Mouse (Mus musculus) embryonic facial prominence, embryonic 14.5 days (tissue): ENCODE results near the gene Hoxc4. TPM values are rescaled to one million over a fixed set of nuclear protein-coding genes. Genes with fewer than 3 reads are reported as not detected.

Experiments used
- ATAC-seq: fragments of 200-750 bp; cut with Nextera tagmentation; 2 replicates; pipeline ENCODE4 v1.8.0; 2017; ENCODE audit warnings: low read depth, moderate number of reproducible peaks, moderate TSS enrichment
- DNase-seq: peaks from one replicate; pipeline ENCODE4 v3.0.0-alpha.2; 2015; ENCODE audit warnings: low spot score
- H3K27ac ChIP-seq: fragments of 300-500 bp; sonication (generic); replicated peaks from 2 replicates; pipeline ENCODE4 v1.5.1; 2014; ENCODE audit warnings: low read depth, mild to moderate bottlenecking, low read length, moderate library complexity
- H3K27me3 ChIP-seq: fragments of 300-500 bp; sonication (generic); replicated peaks from 2 replicates; pipeline ENCODE4 v1.6.1; 2014; ENCODE audit warnings: low read length; ENCODE audit not compliant: control insufficient read depth, insufficient read depth
- H3K36me3 ChIP-seq: fragments of 300-500 bp; sonication (generic); 2 replicates; pipeline ENCODE4 v1.6.1; 2014; ENCODE audit warnings: low read length, mixed read lengths; ENCODE audit not compliant: control insufficient read depth, insufficient read depth
- H3K4me1 ChIP-seq: fragments of 300-500 bp; sonication (generic); 2 replicates; pipeline ENCODE4 v1.6.1; 2014; ENCODE audit warnings: antibody characterized with exemption, low read length; ENCODE audit not compliant: control insufficient read depth, insufficient read depth
- H3K4me2 ChIP-seq: fragments of 300-500 bp; sonication (generic); 2 replicates; pipeline ENCODE4 v1.6.1; 2014; ENCODE audit warnings: low read depth, mild to moderate bottlenecking, low read length, moderate library complexity, mixed read lengths
- H3K4me3 ChIP-seq: fragments of 300-500 bp; sonication (generic); 2 replicates; pipeline ENCODE4 v1.5.1; 2014; ENCODE audit warnings: low read depth, mild to moderate bottlenecking, low read length
- H3K9ac ChIP-seq: fragments of 300-500 bp; sonication (generic); 2 replicates; pipeline ENCODE4 v1.6.1; 2014; ENCODE audit warnings: low read depth, mild to moderate bottlenecking, low read length, moderate library complexity, mixed read lengths
- H3K9me3 ChIP-seq: fragments of 300-500 bp; sonication (generic); 2 replicates; pipeline ENCODE4 v1.6.1; 2016; ENCODE audit warnings: low read length; ENCODE audit not compliant: control insufficient read depth
- WGBS: fragments of 180-500 bp; shearing (Covaris S2); extraction: QIAGEN DNeasy Blood & Tissue Kit; methylation state at CpG from one replicate; pipeline ENCODE4 v1.1.7; 2014; 5-methylcytosine and 5-hydroxymethylcytosine counted together
- polyA plus RNA-seq: library from polyadenylated mRNA; unstranded; fragments of >200 nt; fragmentation: Nextera tagmentation; extraction: Ambion mirVana; gene quantifications from 2 replicates; pipeline ENCODE4 v1.2.1, GENCODE M21; 2014

Gene Hoxc4
- polyA plus RNA-seq, 1 experiment from 2014 or later, result 2.5 TPM

GRCm38 (mm10) chr15:103056396-103056795, 37.7 kb downstream of the Hoxc4 start:
- ATAC-seq (no peak), DNase-seq (no peak)
- Histone ChIP-seq H3K4me1 (no peaks in the 10 kb centered on the region), H3K9ac (no peak overlapping the region), H3K9me3 (no peaks in the 10 kb centered on the region), H3K27ac (no peak overlapping the region), H3K36me3 (no peaks in the 10 kb centered on the region), H3K27me3 (peaks cover 94% of the 10 kb centered on the region), H3K4me2 (no peak overlapping the region), H3K4me3 (no peak overlapping the region)
- 39% methylated on average over 2 of the region's 2 CpGs for WGBS

- ATAC-seq, result no peak
Observed at GRCm38 (mm10) chr15:103058715-103059114, 40.0 kb downstream of the Hoxc4 start.

DNA sequence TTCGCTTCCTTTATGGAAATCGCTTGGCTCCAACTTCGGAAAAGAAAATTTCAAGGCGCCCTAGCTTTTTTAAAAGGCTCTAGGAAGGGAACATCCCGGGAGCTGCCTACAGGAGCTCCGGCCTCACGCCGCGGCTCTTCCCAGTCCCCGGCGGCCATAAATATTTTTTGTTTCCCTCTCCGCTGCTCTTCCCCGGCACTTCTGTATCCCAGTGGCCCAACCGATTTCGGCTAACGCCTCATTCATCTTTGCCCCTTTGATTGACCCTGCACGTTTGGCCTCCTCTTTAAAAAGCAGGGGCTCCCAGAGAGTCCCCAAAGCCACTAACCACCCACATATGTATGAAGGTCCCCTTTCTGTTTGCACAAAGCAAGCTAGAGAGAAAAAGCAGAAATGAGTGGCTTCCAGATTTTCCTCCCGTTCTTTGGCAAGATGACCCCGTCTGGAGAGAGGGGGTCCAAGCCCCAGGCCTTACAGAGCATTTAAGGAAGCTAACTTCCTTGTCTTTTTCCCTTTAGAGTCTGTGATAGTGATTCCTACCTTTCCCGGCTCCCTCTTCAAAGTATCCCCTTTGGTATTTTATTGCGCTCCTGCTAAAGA, 40.8 kb downstream of the Hoxc4 start:
- H3K4me1 ChIP-seq, result no peaks in the 10 kb centered on the region
- WGBS, result 4% methylated on average over 21 of the region's 21 CpGs
- ATAC-seq (no peak), DNase-seq (no peak)
- no peaks in the 10 kb centered on the region for H3K36me3 ChIP-seq
- H3K9me3 ChIP-seq, result no peaks in the 10 kb centered on the region
- peaks cover 97% of the 10 kb centered on the region for H3K27me3 ChIP-seq
- H3K4me2 ChIP-seq, result no peak overlapping the region
- no peak overlapping the region for H3K27ac ChIP-seq
- no peak overlapping the region for H3K4me3 ChIP-seq
- no peak overlapping the region; the same call in 1 of the 2 replicates for H3K9ac ChIP-seq

More at GRCm38 (mm10) chr15:103058715-103059114, 40.0 kb downstream of the Hoxc4 start:
- Histone ChIP-seq H3K27me3 (peaks cover 97% of the 10 kb centered on the region), H3K27ac (no peak overlapping the region), H3K4me1 (no peaks in the 10 kb centered on the region), H3K4me2 (no peak overlapping the region; the same call in 1 of the 2 replicates), H3K4me3 (no peak overlapping the region), H3K9ac (no peak overlapping the region), H3K9me3 (no peaks in the 10 kb centered on the region), H3K36me3 (no peaks in the 10 kb centered on the region)
- 8% methylated on average over 12 of the region's 12 CpGs for WGBS
- no peak for DNase-seq

GRCm38 (mm10) chr15:103060021-103060340, 41.2 kb downstream of the Hoxc4 start:
- peaks cover 96% of the 10 kb centered on the region for H3K27me3 ChIP-seq
- no peaks in the 10 kb centered on the region for H3K4me1 ChIP-seq
- DNase-seq (no peak), ATAC-seq (no peak)
- no peak overlapping the region for H3K27ac ChIP-seq
- H3K9ac ChIP-seq, result no peak overlapping the region
- H3K4me2 ChIP-seq, result no peak overlapping the region
- H3K4me3 ChIP-seq, result no peak overlapping the region
- WGBS, result 10% methylated on average over 11 of the region's 11 CpGs
- no peaks in the 10 kb centered on the region for H3K9me3 ChIP-seq
- H3K36me3 ChIP-seq, result no peaks in the 10 kb centered on the region

DNA sequence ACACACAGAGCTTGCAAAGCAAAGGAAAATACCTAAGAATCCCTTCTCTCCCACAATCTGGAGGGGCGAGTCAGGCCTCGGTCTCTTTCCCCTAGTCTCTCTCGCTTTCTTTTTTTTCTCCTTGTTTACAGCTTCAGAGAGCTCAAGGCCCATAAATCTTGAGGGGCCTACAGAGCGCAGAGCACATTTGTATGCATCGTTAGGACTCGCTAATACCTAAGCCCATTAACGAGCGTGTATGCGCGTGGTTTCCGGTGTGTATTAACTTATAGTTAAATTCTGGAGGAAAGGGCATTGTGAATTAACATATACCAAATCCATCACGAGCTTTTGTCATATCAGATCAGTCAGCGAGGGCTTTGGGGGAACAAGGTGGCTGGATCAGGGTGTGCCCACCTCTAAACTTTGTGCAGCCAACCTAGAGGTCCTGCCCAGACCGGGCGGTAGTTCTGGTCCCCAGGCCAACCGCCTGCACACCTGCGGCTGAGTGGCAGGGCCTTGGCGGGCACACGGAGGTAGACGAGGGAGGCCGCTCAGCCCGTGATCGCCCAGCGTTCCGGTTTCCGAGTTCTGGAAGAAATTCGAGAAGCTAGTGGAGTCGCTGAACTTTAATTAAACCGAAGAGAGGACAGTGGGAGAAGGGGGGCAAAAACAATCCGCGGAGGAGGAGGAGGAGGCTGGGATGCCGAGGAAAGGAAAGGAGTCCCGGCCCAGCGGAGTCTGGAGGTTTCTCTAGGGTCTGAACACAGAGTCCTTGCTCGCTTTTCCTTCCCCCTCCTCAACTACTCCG, 41.8 kb downstream of the Hoxc4 start:
- H3K4me1 ChIP-seq, result no peaks in the 10 kb centered on the region
- H3K9me3 ChIP-seq, result no peaks in the 10 kb centered on the region
- no peak overlapping the region for H3K9ac ChIP-seq
- DNase-seq (no peak), ATAC-seq (no peak; the same call in 1 of the 2 replicates)
- WGBS, result 7% methylated on average over 36 of the region's 36 CpGs
- H3K36me3 ChIP-seq, result no peaks in the 10 kb centered on the region
- peak overlapping the region; percentile 5; the same call in 1 of the 2 replicates for H3K4me2 ChIP-seq
- H3K27ac ChIP-seq, result no peak overlapping the region
- H3K27me3 ChIP-seq, result peaks cover 95% of the 10 kb centered on the region
- peak overlapping the region; percentile 10; the same call in 1 of the 2 replicates for H3K4me3 ChIP-seq

GRCm38 (mm10) chr15:103061131-103061825, 42.5 kb downstream of the Hoxc4 start:
- no peak overlapping the region for H3K9ac ChIP-seq
- no peak overlapping the region for H3K27ac ChIP-seq
- DNase-seq, result no peak
- no peak for ATAC-seq
- H3K4me3 ChIP-seq, result peak overlapping the region; percentile 10; the same call in 1 of the 2 replicates
- no peaks in the 10 kb centered on the region for H3K36me3 ChIP-seq
- H3K4me2 ChIP-seq, result peak overlapping the region; percentile 5; the same call in 1 of the 2 replicates
- H3K9me3 ChIP-seq, result no peaks in the 10 kb centered on the region
- H3K4me1 ChIP-seq, result no peaks in the 10 kb centered on the region
- peaks cover 95% of the 10 kb centered on the region for H3K27me3 ChIP-seq
- 2% methylated on average over 28 of the region's 30 CpGs for WGBS

DNA sequence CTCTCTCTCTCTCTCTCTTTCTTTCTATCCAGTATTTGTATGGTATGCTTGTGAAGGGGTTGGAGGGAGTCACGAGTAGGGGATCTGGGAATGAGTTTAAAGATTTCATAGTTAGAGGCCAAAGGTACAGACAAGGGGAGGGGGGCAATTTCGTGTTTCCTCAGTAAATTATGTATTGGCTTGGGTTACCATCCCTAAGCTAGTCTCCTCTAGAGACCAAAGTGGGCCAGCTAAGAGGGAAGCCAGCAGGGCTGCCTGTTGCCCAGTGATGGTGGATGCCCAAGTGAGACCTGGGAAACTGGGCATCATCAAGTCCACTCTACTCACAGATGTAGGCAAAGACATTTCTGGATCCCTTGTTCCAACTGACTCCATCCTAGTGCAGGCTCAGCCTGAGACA, 43.3 kb downstream of the Hoxc4 start:
- Histone ChIP-seq H3K36me3 (no peaks in the 10 kb centered on the region), H3K4me1 (no peaks in the 10 kb centered on the region), H3K27ac (no peak overlapping the region), H3K4me3 (no peak overlapping the region), H3K9ac (no peak overlapping the region), H3K27me3 (peaks cover 95% of the 10 kb centered on the region), H3K9me3 (no peaks in the 10 kb centered on the region), H3K4me2 (no peak overlapping the region)
- ATAC-seq, result no peak
- WGBS, result 5% methylated on average over 2 of the region's 2 CpGs
- no peak for DNase-seq

DNA sequence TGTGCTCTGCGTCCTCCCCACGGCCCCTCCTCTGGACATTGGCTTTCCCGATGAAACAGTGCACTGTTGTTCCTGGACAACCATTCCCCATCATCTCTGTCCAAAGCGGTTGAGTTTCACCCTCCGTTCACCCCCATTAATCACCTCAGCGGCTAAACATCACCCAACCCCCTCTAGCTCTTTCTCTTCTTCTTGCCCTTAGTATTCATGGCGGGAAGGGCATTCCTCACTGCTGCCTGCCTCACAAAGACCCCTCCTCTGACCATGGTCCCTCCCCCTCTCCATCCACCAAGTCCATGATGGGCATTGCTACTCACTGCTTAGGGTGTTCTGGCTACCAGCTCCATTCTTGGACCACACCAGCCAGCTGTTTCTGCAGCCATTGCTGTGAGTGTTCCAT, 46.9 kb downstream of the Hoxc4 start:
- H3K4me1 ChIP-seq, result no peaks in the 10 kb centered on the region
- no peaks in the 10 kb centered on the region for H3K36me3 ChIP-seq
- H3K27ac ChIP-seq, result no peak overlapping the region
- WGBS, result 40% methylated on average over 7 of the region's 7 CpGs
- H3K9ac ChIP-seq, result no peak overlapping the region
- H3K9me3 ChIP-seq, result no peaks in the 10 kb centered on the region
- ATAC-seq, result no peak
- DNase-seq, result no peak
- H3K4me3 ChIP-seq, result no peak overlapping the region
- H3K27me3 ChIP-seq, result peaks cover 98% of the 10 kb centered on the region
- H3K4me2 ChIP-seq, result no peak overlapping the region
